Mouse (Mus musculus): ENCODE measurements around the gene 6030468B19Rik.

The 6030468B19Rik gene

DNA sequence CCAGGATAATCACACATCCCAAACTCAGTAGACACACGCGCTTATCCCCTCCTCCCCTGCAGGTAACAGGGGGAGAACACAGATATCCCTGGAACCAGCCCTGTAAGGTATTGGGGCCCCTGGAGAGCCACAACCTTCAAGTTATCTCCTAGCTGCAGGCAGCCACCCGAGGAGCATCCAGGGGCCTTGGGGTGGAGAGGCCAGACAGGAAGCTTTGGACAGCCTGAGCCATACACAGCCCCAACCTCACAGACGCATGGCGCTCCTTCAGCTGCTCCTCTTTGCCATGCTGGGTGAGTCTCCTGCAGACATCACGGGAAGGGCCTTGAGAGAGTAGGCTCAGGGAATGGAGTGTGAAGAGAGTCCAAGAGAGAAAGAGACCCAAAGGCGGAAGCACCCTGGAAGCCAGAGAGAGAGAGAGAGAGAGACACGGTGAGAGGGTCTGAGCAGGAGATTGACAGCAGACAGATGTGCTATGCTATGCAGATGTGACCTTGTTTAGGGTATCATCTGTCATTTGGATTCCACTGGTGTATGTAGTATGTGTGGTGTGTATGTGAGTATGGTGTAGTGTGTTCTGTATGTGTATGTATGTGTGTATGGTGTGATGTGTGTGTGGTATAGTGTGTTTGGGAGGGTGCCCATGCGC is at the start of gene 6030468B19Rik:
Gene 6030468B19Rik (plus strand): TSS at position 150 of the 649 bp plus-strand sequence.
- no peak for DNase-seq (ENCODE audit: extremely low spot score, low read depth, low spot score)

DNA sequence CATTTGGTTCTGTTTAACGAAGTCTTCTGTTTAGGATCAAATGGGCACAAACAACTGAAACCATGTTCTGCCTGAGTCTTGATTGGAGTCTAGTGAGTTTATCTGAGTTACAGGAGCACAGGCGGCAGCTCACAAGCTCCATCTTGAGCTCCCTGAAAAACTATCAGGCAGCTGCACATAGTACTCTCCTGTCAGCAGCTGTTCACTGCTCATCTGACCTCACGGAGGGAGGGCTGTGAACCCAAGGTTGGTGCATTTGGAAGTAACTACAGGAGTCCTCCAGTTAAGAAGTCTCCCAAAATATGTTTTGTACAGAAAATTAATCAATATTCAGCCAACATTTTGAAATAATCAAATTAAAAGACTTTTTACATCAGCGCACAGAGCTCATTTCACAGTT is 48.8 kb upstream of the 6030468B19Rik start:
- no peak for DNase-seq (ENCODE audit: extremely low spot score, low read depth, low spot score)

DNA sequence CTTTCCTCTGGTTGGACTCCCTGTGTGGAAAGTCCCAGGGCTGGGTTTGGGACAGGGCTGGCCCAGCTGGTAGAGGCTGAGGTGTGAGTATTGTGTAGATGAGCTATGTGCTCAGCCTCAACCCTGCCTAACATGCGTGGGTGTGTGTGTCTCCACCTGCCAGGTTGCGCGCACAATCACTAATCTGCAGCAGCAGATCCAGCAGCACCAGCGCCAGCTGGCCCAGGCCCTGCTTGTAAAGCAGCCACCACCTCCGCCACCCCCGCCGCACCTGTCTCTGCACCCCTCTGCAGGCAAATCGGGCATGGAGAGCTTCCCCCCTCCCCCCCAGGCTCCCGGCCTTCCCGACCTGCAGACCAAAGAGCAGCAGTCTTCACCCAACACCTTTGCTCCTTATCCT is 48.0 kb upstream of the 6030468B19Rik start:
- no peak for DNase-seq (ENCODE audit: extremely low spot score, low read depth, low spot score)

DNA sequence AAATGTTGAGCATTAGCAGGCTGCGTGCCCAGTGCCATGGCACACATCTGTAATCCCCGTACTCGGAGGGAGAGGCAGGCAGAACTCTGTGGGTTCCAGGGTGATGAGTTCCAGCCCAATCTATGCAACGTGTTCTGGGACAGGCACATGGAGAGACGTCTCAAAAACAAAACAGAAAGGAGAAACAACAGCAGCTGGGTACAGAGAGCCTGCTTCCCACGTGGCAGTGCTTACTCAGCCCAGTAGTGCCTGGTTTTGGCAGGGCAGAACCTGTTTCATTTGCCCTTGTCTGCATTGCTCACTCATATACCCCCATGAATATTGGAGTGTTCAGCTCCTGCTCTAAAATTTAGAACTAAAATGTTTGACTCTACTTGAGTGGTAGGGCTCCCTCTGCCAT is 45.9 kb upstream of the 6030468B19Rik start:
- DNase-seq (ENCODE audit: extremely low spot score, low read depth, low spot score) = no peak

DNA sequence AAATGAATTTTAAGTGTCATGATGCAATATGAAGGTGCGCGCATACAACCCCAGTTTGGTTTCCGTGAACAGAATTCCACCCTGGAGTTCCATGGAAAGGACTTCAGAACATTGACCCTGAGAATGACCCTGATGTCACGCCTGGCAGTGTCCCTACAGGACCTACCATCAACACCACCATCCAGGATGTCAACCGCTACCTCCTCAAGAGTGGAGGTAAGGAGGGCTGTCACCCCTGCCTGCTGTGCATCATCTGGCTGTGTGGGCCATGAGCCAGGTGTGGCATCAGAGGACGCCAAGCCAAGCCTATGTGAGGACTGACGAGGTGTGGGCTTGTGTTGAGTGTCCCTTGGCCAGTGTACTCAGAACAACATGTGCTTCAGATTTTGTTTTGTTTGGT is 41.6 kb upstream of the 6030468B19Rik start:
- no peak for DNase-seq (ENCODE audit: extremely low spot score, low read depth, low spot score)

DNA sequence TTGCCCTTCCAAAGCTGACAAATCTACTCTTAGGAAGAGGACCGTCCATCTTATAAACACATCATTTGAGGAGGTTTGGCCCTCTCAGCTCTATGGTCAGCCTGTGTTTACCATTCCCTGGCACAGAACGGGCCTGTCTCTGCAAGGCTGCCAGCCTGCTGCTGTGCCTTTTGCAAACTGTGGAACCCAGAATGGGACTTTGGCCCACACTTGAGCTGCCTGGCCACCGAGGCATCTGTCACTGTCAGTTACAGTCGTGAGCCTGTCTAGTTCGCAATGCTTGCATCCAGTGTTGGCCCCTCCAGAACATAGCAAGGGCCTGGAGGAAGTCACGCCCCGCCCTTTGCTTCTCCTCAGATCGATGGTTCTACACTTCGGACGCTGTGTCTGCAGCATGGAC is 38.2 kb upstream of the 6030468B19Rik start:
- no peak for DNase-seq (ENCODE audit: extremely low spot score, low read depth, low spot score)

DNA sequence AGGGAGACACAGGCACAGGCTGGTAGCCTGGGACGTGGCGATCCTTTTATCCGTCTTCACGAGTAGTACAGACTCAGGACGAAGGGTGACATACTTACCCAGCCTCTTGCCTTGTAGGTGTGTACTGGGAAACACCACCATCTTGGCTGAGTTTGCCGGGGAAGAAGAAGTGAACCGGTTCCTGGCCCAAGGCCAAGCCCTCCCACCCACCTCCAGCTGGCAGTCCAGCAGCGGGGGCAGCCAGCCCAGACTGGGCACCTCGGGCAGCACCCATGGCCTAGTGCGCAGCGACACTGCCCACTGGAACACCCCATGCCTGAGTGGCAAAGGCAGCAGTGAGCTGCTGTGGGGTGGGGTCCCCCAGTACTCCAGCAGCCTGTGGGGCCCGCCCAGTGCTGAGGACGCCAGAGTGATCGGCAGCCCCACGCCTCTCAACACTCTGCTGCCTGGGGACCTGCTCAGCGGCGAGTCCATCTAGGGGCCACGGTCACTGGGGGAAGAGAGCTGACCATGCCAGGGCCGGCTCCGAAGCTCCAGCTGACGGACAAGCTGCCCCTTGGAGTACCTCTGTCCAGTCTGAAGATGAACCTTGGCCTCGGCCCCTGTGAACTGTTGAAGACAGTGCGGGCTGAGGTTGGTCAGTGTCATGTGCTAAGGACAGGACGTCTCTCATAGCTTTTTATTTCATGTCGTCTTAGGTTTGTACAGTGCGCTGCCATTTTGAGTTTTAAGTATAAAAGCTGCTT is 36.9 kb upstream of the 6030468B19Rik start:
- no peak for DNase-seq (ENCODE audit: extremely low spot score, low read depth, low spot score)

DNA sequence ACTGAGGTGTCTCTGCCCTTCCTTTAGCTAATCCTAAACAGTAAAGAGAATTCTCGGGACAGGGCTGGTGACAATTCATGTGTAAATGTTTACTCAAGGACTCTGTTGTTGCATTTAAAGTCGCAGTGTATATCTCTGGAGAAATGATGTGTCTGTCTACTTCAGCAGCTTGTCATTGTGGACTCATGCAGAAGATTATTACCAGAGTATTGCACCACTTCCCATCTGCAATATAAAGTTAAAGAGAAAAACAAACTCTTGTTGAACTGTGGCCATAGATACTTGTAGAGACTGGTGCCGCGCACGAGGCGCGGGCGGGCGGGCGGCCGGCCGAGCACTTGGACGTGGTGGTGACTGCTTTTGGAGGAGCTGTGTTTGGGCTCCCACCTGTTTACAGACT is 35.7 kb upstream of the 6030468B19Rik start:
- no peak for DNase-seq (ENCODE audit: extremely low spot score, low read depth, low spot score)

DNA sequence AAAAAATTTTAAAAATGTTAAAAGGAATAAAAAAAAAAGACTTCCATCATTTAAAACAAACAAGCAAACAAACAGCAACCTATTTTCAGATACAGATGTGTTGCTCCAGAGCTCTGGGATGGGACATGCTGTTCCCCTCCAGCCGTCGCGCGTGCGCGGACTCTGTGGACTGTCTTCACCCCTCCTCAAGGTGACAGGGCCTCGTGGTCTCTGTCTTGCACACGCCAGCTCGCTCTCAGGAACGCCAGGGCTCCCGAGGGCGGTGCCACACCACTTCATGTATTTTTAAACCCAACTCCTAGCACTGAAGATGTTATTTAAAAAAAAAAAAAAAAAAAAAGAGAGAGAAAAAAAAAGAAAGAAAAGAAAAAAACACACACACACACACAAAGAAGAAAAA is 35.2 kb upstream of the 6030468B19Rik start:
- no peak for DNase-seq (ENCODE audit: extremely low spot score, low read depth, low spot score)

DNA sequence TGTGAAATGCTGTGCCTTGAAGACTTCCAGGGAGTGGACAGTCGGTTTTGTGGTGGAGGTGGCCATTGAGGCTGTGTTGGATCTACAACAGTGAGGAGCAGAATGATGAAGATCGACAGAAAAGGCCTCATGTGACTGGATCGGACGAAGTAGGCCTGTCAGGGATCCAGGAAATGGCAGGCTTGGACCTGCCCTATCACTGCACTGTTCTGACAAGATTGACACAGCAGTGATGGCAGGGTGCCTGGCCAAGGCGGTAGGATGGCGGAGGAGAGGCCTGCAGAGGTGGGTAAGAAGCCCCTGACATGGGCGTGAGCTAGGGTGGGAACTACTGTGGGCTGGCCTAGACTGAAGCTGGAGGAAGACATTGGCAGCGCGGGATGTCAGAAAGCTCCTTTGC is 33.1 kb upstream of the 6030468B19Rik start:
- no peak for DNase-seq (ENCODE audit: extremely low spot score, low read depth, low spot score)

DNA sequence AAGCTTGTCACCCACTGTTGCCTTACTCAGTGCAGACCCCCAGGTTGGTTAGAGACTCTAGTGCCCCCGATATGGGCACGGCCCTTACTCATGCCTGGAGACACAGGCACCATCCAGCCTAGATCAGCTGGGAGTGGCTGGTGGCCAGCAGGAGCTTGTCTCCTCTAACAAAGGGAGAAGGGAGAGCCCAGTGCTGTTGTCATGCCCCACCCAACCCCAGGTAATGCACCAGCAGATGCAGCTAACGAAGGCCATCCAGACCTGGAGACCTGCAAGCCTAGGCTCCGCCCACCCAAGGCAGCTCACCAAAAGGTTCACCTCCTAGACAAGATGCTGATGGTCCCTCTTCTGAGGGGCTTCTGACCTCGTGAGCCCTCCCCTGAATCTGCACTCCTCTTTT is 32.1 kb upstream of the 6030468B19Rik start:
- DNase-seq (ENCODE audit: extremely low spot score, low read depth, low spot score) = no peak

DNA sequence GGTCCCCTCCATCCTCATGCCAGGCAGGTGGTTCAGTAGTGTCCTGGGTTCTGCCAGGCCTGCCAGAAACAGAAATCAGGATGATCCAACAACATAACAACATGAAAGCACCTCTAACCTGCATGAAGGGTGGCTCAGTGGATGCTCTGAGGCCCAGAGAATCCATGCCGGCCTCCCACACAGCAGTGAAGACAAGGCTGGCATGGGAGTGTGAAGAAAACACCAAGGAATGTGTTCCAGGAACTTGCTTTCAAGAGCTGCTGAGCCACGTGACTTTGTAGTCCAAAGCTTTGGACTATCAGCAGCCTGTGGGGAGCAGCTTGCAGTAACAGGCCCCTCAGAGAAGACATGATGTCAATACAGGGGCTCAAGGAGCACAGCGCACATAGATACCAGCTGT is 31.2 kb upstream of the 6030468B19Rik start:
- DNase-seq (ENCODE audit: extremely low spot score, low read depth, low spot score) = no peak

DNA sequence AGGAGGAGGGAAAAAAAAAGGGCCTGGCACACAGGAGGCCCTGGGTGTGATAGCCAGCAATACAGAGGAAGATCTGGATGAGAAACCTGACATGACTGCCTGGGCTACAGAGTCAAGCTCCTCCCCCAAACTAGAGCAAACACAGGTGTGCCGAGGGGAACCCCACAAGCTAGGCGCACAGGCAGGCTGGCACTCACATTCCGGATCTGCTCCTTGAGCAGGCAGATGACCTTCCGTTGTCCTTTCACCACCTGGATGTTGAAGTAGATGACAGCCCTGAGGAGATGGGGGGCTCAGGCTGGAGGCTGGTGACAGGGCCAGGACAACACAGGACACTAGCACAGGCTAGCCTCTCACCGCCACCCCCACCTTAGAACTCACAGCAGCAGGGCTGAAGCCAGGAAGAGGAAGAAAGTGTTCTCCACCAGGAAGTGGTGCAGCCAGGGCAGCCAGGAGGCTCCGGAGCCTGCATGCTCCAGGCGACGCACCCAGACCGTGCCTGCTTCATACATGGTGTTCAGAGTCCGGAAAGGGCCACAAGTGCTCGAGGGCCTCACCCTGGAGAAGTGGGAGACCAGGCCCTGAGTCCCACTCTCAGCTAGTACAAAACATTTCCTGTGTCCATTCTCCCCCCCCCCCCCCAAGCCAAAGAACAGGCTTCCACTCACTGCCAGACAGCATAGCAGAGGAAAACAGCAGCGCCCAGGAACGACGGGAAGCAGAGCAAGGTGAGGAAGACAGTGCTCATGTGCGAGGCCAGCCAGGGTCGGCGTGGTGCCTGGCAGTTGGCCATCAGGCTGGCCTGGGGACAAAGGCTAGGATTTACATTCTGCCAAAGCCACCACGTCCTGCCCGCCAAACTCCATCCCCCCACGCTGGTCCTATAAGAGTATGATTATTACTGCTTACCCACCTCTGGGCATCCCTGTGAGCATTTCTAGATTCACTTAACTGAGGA is 28.5 kb upstream of the 6030468B19Rik start:
- no peak for DNase-seq (ENCODE audit: extremely low spot score, low read depth, low spot score)

DNA sequence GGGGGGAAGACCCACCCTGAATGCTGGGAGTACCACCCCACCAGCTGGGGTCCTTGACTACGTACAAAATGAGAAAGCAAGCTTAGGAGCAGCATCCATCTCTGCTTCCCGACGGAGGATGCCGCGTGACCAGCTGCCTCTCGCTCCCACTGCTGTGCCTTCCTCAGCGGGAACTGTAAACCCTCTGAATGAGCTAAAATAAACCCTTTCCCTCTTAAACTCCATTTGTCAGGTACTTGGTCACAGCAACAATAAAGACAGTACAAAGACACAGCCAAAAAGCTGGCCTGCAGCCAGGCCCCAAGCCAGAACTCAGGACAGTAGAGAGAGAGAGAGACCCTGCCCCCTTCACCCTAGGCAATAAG is 27.8 kb upstream of the 6030468B19Rik start:
- no peak for DNase-seq (ENCODE audit: extremely low spot score, low read depth, low spot score)

DNA sequence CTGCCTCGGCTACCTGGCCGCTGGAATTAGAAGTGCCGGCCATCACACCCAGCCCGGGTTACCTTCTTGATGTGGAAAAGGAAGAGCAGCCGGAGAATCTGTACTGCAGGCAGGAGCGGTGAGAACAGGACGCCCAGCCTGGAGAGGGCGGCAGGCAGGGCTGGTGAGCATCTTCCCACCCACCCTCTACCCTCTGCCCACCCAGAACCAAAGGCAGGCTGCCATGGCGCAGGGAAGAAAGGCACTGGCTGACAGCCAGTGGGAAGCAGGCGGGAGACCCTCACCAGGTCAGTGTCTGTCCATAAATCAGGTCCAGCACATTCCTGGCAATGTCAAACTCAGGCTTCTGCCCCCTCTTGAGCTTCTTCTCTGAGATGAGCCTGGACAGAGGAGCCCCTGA is 27.1 kb upstream of the 6030468B19Rik start:
- no peak for DNase-seq (ENCODE audit: extremely low spot score, low read depth, low spot score)

DNA sequence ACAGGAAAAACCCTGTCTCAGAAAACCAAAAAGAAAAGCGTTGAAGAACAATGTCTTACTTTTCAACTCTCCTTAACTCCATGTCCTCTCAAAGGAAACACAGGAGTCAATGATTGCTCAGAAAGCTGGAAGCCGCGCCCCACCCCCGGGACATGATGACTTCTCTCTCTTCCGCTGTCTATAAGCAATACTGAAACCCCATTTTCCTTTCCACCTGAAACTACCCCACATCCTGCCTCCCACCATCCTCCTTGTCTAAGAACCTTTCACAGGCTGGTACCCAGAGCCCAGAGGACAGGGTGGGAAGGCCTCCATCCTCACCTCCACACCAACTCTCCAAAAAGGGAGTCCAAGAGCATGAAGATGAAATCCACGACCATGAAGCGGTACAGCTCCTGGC is 25.1 kb upstream of the 6030468B19Rik start:
- no peak for DNase-seq (ENCODE audit: extremely low spot score, low read depth, low spot score)

DNA sequence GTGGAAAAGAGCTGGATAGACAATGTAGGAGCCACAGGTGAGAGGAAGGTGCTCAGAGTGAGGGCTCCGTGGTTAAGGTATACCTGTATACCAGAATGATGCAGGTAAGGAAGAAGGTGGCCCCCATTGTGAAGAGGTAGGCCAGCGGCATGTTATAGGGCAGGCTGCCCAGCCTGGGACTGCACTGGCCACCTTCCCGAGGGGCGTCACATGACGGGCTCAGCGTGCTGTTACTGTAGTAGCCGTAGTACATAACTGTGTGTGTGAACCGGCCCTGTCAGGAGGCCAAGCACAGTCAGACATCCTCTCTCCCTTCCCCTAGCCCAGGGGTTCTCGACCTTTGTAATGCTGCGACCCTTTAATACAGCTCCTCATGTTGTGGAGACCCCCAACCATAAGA is 22.5 kb upstream of the 6030468B19Rik start:
- DNase-seq (ENCODE audit: extremely low spot score, low read depth, low spot score) = no peak

DNA sequence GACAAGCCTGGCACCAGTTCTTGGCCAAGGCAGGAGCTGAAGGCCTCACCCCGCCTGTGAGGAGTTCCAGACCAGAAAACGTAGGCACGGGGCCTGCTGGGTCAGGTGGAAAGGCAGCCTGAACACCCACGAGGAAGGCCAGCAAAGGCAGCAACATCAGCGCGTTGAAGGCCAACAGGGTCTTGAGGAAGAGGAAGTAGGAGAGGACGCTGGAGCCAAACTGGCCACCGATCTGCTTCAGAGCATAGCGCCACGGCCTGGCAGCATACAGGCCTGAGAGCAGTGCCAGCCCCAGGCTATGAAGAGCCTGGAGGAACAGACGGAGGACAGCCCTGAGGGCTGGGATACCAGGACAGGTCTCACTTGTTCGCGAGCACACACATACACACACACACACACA is 21.9 kb upstream of the 6030468B19Rik start:
- no peak for DNase-seq (ENCODE audit: extremely low spot score, low read depth, low spot score)

DNA sequence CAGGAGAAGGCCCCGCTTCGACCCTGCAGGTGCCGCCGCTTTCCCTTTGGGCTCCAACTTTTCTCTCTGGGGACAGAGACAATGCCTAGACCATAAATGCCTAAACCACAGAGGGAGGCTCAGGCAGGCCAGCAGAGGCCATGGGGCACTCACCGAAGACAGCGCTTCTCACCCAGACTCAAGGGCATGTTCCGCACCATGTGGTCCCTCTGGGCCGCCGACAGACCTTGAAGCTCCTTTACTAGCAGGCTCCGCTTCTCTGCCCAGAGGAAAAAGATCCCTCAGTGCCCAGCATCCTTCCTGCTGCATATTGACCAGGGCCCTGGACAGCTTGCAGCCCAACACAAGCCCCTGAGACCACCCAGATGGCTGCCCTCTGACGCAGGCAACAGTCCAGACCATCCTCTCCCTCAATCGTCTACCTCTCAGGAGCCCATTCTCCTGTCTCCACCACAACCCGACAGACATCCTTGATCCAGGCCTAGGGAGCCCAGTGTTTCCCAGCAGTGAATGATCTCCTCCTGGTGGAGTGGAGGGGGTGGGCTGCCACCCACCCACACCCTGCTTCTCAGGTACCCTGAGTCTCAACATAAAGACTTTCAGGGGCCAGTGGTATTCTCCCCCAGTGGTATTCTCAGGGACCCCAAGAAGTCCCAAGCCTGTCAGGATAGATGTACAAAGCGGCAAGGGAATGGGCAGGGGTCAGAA is 21.2 kb upstream of the 6030468B19Rik start:
- no peak for DNase-seq (ENCODE audit: extremely low spot score, low read depth, low spot score)

DNA sequence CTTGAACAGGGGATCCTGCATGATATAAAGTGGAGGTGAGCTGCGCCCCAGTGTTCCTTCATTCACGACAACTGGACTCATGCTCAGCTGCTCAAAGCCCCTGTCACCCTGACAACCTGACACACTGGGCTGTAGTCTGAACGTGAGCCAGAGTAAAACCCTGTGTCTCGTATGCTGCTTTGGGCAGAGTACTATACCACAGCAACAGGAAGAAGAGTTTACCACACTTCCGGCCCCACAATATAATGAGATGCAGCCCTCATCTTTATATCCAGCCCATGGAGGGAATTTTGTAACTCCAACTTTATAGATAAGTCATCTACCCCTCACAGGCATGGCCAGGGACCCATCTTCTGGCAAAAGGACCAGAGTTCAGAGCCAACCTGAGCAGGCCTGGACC is 20.3 kb upstream of the 6030468B19Rik start:
- DNase-seq (ENCODE audit: extremely low spot score, low read depth, low spot score) = no peak

DNA sequence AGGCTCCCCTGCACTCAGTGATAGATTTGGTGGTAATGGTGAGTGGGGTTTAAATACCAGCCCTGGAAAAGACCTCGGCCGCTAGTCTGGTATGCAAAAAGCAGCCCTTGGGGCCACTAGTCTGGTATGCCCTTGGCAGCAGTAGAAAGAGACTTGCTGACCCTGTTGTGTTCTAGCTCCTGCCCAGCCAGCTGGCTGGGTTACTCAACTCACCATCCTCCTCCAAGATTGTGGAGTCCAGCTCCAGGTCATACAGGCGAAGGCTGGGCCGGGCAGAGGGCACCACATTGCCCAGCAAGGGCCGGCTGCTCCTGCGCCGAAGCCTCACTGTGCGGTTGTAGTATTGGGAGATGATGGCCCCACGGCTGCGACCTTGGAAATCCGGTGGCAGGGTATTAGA is 19.4 kb upstream of the 6030468B19Rik start:
- no peak for DNase-seq (ENCODE audit: extremely low spot score, low read depth, low spot score)

Measured in hindlimb bud, embryonic 11.5 days (tissue).